Mouse (Mus musculus) Patski (cell line): ENCODE data around the gene Gm45711. TPM values are rescaled to one million over a fixed set of nuclear protein-coding genes. Genes with fewer than 3 reads are reported as not detected.
A peak's percentile ranks its signal among the peaks of the same experiment; 100 is the strongest.

Experiments used
- ATAC-seq: fragments of 100-300 bp; one replicate; pipeline ENCODE4 v1.8.0; 2021
- CTCF ChIA-PET: fragments of 350-600 bp; sonication (Branson Sonifier 250); formaldehyde crosslinking; loops from one replicate; lab custom pipeline; 2022; ENCODE audit warnings: inconsistent platforms; lab: Charles Lee
- POLR2A ChIA-PET: fragments of 350-600 bp; sonication (Branson Sonifier 250); formaldehyde crosslinking; loops from one replicate; lab custom pipeline; 2022; ENCODE audit warnings: antibody characterized with exemption, inconsistent platforms; lab: Charles Lee
- DNase-seq: peaks from one replicate; pipeline ENCODE4 v3.0.0-alpha.2; 2011; ENCODE audit warnings: low read depth, low spot score
- H3K27me3 ChIP-seq: fragments of 371-371 bp; one replicate; pipeline ENCODE4 v1.5.1; 2021
- CTCF ChIP-seq: fragments of 100-300 bp; IDR thresholded peaks from one replicate; pipeline ENCODE4 v1.5.1; 2021
- in situ Hi-C: fragments of 300-500 bp; cut with MboI; formaldehyde crosslinking; loops from 3 replicates; pipeline ENCODE4 v1.11.1; 2018; ENCODE audit warnings: low pct_unique_long_range_greater_than_20kb, mixed read lengths
- polyA plus RNA-seq: library from polyadenylated mRNA; unstranded; gene quantifications from one replicate; pipeline ENCODE4 v1.2.3, GENCODE M21; 2021

The Gm45711 gene
- polyA plus RNA-seq, 1 experiment from 2014 or later, result not detected

DNA sequence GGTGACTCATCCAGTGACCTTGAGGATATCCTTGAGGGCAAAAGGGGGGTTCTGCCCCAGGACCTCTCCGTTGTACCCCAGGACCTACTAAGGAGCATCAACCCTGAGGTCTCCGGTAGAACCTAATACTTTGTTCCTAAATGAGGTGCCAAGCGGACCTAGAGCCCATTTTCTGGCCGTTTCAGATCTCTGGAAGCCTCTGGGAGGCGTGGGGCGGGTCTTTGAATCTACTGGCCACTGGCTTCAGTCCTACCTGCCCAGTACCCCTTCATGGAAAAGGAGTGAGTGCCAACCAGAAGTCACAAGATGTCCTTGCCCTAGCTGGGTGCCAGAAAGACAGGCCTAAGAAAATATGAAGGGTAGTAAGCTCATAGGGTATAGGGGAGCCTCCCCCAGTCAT lies 31.8 kb upstream of the Gm45711 start:
- CTCF ChIA-PET, result interaction anchor here (1.1 to 2.2 kb wide), 5 partner anchors 8 to 101 kb away, joined by 3 to 9 read pairs (median 4); partner anchors contain the start of gene Dync1li2
- POLR2A ChIA-PET, result interaction anchor here (0.8 to 1.2 kb wide), 2 partner anchors 101 kb away, joined by 4 to 5 read pairs; partner anchors contain the start of gene Dync1li2

GRCm38 (mm10) chr8:104341106-104341561 lies 31.3 kb upstream of the Gm45711 start:
- in situ Hi-C loops, result loop anchor here (5.0 to 25.0 kb wide), 4 partner anchors 61 to 221 kb away; partner anchors contain the start of gene Dync1li2
- ATAC-seq (peak; percentile 61), DNase-seq (peak; percentile 49)
- no peak for TF ChIP-seq CTCF
- ChIA-PET POLR2A (interaction anchor here (0.8 kb wide), 1 partner anchor 102 kb away, joined by 4 read pairs; the partner anchor contains the start of gene Dync1li2), CTCF (interaction anchor here (0.8 to 1.1 kb wide), 2 partner anchors 70 to 102 kb away, joined by 3 to 4 read pairs; partner anchors contain the start of gene Dync1li2)
- H3K27me3 ChIP-seq, result no peaks in the 10 kb centered on the region

More for the DNA sequence above, 31.8 kb upstream of the Gm45711 start:
- no peak for ATAC-seq
- TF ChIP-seq CTCF, result no peak
- in situ Hi-C loops, result loop anchor here (5.0 to 25.0 kb wide), 4 partner anchors 61 to 221 kb away; partner anchors contain the start of gene Dync1li2
- no peaks in the 10 kb centered on the region for H3K27me3 ChIP-seq
- no peak for DNase-seq

DNA sequence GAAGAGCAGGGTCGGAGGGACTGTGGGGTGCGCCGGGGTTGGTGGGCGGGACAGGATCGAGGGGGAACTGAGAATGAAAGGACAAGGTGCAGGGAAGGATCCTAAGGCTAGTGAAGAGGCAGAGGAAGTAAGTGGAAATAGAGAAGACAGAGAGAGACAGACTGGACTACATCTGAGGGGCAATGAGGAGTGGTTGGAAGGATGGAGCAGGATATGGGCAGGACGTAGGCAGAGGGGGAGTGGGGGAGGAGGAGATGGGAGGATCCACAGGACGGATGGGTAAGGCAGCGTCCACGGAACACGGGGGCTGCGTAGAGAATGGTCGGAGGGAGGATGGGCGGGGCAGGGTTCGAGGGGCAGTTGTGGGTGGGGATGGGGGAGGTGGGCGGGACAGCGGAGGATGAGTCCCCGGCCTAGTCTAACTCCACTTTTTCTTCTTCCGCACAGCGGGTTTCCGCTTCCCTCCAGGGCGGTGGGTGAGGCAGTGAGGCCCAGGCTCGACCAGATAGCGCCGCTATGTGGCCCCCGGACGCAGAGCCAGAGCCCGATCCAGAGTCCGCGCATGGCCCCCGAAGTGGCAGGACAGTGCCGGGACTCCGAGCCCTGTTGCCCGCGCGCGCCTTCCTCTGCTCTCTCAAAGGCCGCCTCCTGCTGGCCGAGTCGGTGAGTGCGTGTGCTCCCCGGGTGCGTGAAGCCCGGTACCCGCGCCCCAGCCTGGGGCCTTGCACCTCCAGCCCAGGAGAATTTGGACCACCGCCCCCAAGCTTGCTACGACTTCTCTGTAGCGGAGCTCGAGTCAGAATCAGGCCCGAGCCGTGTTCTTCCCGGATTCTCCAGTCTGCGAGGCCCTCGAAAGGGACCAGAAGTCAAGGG lies 30.6 kb upstream of the Gm45711 start:
- CTCF ChIA-PET, result interaction anchor here (0.8 kb wide), 1 partner anchor 71 kb away, joined by 3 read pairs; no protein-coding TSS in a partner anchor
- DNase-seq, result peak; percentile 19
- TF ChIP-seq CTCF, result no peak
- POLR2A ChIA-PET, result interaction anchor here (0.8 kb wide), 1 partner anchor 102 kb away, joined by 4 read pairs; the partner anchor contains the start of gene Dync1li2
- in situ Hi-C loops, result loop anchor here (5.0 to 25.0 kb wide), 4 partner anchors 62 to 222 kb away; partner anchors contain the start of gene Dync1li2
- H3K27me3 ChIP-seq, result no peaks in the 10 kb centered on the region
- peak; percentile 64 for ATAC-seq

DNA sequence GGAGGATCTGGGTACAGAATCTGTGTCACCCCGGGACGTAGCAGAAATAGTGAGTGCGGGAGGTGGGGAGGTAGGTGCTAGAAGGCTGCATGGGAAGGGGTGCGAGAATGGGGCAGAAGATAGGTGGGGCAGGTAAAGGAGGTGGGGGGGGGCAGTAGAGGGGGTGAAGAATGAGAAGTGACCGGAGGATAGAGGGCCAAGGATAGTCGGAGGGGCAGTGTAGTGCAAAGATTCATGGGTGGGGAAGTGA lies 30.0 kb upstream of the Gm45711 start:
- DNase-seq, result no peak
- no peaks in the 10 kb centered on the region for H3K27me3 ChIP-seq
- TF ChIP-seq CTCF, result no peak
- POLR2A ChIA-PET, result no interaction called here
- CTCF ChIA-PET, result no interaction called here
- ATAC-seq, result no peak
- in situ Hi-C loops, result loop anchor here (5.0 to 25.0 kb wide), 4 partner anchors 62 to 222 kb away; partner anchors contain the start of gene Dync1li2

- no peak for TF ChIP-seq CTCF
- in situ Hi-C loops, result loop anchor here (25.0 kb wide), 1 partner anchor 223 kb away; no protein-coding TSS in a partner anchor
- ChIA-PET CTCF (no interaction called here), POLR2A (no interaction called here)
- DNase-seq (no peak), ATAC-seq (no peak)
- H3K27me3 ChIP-seq, result no peaks in the 10 kb centered on the region
These were observed 29.5 kb upstream of the Gm45711 start, which contains the start of gene Cmtm3 for GRCm38 (mm10) chr8:104339229-104339982. Gene Cmtm3 (plus strand): TSS chr8:104339410.

DNA sequence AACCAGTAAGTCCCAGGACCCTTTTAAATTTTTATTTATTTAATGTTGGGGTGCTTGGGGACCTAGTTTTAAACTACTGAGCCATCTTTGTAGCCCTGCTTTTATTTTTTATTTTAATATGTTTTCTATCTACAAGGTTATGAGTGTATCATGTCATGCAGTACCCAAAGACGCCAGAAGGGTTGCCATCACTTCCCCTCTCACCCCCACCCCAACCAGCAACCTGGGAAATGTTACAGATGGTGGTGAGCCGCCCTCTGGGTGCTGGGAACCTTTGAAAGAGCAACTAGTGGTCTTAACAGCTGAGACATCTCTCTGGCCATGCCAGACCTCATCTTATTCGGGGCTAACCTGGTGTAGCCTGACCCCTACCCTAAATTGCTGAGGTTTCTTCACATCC lies 28.0 kb upstream of the Gm45711 start:
- TF ChIP-seq CTCF, result no peak
- no peak for DNase-seq
- ChIA-PET CTCF (no interaction called here), POLR2A (no interaction called here)
- H3K27me3 ChIP-seq, result peaks cover 3% of the 10 kb centered on the region
- in situ Hi-C loops, result loop anchor here (25.0 kb wide), 1 partner anchor 224 kb away; no protein-coding TSS in a partner anchor
- no peak for ATAC-seq

DNA sequence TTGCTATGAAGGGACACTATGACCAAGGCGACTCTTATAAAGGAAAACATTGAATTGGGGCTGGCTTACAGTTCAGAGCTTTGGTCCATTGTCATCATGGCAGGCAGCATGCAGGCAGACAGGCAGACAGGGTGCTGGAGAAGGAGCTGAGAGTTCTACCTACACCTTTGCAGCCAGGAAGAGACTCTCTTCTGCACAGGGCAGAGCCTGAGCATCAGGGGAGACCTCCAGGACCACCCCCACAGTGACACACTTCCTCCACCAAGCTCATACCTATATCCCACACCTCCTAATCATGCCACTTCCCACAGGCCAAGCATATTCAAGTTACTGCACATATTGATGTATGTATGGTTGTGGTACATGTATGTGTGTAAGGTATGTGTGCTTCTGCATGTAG lies 26.9 kb upstream of the Gm45711 start:
- in situ Hi-C loops, result loop anchor here (25.0 kb wide), 1 partner anchor 225 kb away; no protein-coding TSS in a partner anchor
- no peak for TF ChIP-seq CTCF
- DNase-seq (no peak), ATAC-seq (no peak)
- ChIA-PET POLR2A (no interaction called here), CTCF (no interaction called here)
- peaks cover 6% of the 10 kb centered on the region for H3K27me3 ChIP-seq

DNA sequence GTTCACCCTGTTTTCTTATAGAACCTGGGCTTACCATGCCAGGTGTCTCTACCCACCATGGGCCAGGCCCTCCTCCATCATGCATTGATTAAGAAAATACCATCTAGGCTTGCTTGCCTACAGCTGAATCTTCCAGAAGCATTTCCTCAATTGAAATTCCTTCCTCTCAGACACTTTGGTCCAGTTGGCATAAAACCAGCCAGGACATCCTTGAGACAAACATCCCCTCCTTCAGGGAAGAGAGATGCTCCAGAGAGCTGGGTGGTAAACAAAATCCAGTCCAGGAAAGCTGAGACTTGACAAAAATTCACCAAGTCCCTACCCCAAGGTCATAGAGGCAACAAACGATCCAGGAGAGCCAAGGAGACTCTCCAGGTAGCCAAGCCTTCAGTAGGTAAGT lies 24.3 kb upstream of the Gm45711 start:
- in situ Hi-C loops, result loop anchor here (25.0 kb wide), 1 partner anchor 228 kb away; no protein-coding TSS in a partner anchor
- CTCF ChIA-PET, result interaction anchor here (1.0 to 1.4 kb wide), 2 partner anchors 8 to 10 kb away, joined by 3 read pairs; no protein-coding TSS in a partner anchor
- TF ChIP-seq CTCF, result no peak
- POLR2A ChIA-PET, result no interaction called here
- H3K27me3 ChIP-seq, result peaks cover 12% of the 10 kb centered on the region
- DNase-seq (no peak), ATAC-seq (no peak)

DNA sequence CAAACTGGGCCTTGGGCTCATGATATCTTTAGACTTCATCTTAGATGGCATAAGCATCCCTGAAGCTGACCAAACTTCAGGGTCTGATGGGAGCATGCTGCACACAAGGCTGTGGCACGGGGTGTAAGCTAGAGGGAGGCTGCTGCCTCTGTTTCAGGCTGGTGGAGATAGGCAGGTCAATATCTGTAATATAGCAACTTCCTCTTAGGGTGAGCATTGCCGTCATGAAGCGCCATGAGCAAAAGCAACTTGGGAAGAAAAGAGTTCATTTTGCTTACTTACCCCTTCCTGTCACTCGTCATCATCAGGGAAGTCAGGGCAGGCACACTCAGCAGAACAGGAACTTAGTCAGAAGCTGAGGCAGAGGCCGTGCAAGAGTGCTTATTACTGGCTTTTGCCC lies 23.9 kb upstream of the Gm45711 start:
- ChIA-PET CTCF (interaction anchor here (1.0 to 1.4 kb wide), 2 partner anchors 9 to 11 kb away, joined by 3 read pairs; no protein-coding TSS in a partner anchor), POLR2A (no interaction called here)
- no peak for TF ChIP-seq CTCF
- ATAC-seq, result no peak
- H3K27me3 ChIP-seq, result peaks cover 14% of the 10 kb centered on the region
- DNase-seq, result no peak
- in situ Hi-C loops, result loop anchor here (25.0 kb wide), 1 partner anchor 229 kb away; no protein-coding TSS in a partner anchor
